7 mouse cellular contexts compared by ENCODE assay signal in genomic region chr6:55037799-55038670, GRCm38 (mm10). TPM values are rescaled to one million over a fixed set of nuclear protein-coding genes. Genes with fewer than 3 reads are reported as not detected.
DNase-seq lines count a peak whose midpoint lies in the region; ATAC-seq lines count a peak whose summit lies in the region.

Gene Gars (plus strand): TSS chr6:55038007.

- H3K4me3 ChIP-seq in embryonic facial prominence, embryonic 11.5 days (ENCODE audit: low read depth, low read length), result peak within 1 kb of the TSS; percentile 94
- H3K4me3 ChIP-seq in limb, embryonic 11.5 days (ENCODE audit: low read depth, low read length), result peak within 1 kb of the TSS; percentile 98
- peak within 1 kb of the TSS; percentile 95 for H3K4me3 ChIP-seq in midbrain, embryonic 14.5 days (replicated peaks; ENCODE audit: low read depth, low read length)

- H3K36me3 ChIP-seq in embryonic facial prominence, embryonic 11.5 days (replicated peaks; ENCODE audit: control insufficient read depth, insufficient read depth, low read depth, low read length), result no peaks in the 10 kb centered on the region
- no peaks in the 10 kb centered on the region for H3K36me3 ChIP-seq in limb, embryonic 11.5 days (ENCODE audit: control insufficient read depth, insufficient read depth, low read length)
- no peaks in the 10 kb centered on the region for H3K36me3 ChIP-seq in midbrain, embryonic 14.5 days (ENCODE audit: control insufficient read depth, insufficient read depth, low read length)

- H3K9ac ChIP-seq in embryonic facial prominence, embryonic 11.5 days (replicated peaks; ENCODE audit: low read length), result peak within 1 kb of the TSS; percentile 97
- H3K9ac ChIP-seq in limb, embryonic 11.5 days (ENCODE audit: low read length), result peak within 1 kb of the TSS; percentile 95
- H3K9ac ChIP-seq in midbrain, embryonic 14.5 days (replicated peaks; ENCODE audit: low read length), result peak within 1 kb of the TSS; percentile 96

- no peaks in the 10 kb centered on the region for H3K27me3 ChIP-seq in embryonic facial prominence, embryonic 11.5 days (ENCODE audit: control insufficient read depth, insufficient read depth, low read length)
- no peaks in the 10 kb centered on the region for H3K27me3 ChIP-seq in limb, embryonic 11.5 days (ENCODE audit: control insufficient read depth, insufficient read depth, low read length)
- H3K27me3 ChIP-seq in midbrain, embryonic 14.5 days (ENCODE audit: control insufficient read depth, insufficient read depth, low read length), result no peaks in the 10 kb centered on the region

- H3K27ac ChIP-seq in embryonic facial prominence, embryonic 11.5 days (replicated peaks; ENCODE audit: low read depth, low read length), result peak within 1 kb of the TSS; percentile 81
- H3K27ac ChIP-seq in limb, embryonic 11.5 days (replicated peaks; ENCODE audit: low read depth, low read length), result peak within 1 kb of the TSS; percentile 80
- H3K27ac ChIP-seq in midbrain, embryonic 14.5 days (replicated peaks; ENCODE audit: low read depth, low read length), result peak within 1 kb of the TSS; percentile 95

- ATAC-seq in embryonic facial prominence, embryonic 11.5 days (replicated peaks; ENCODE audit: insufficient number of reproducible peaks, low FRiP score, low TSS enrichment, low read depth), result peak; percentile 92
- ATAC-seq in limb, embryonic 11.5 days (ENCODE audit: insufficient number of reproducible peaks, low FRiP score, low TSS enrichment, low read depth), result peak; percentile 93
- peak; percentile 95 for ATAC-seq in midbrain, embryonic 14.5 days (ENCODE audit: low FRiP score, low TSS enrichment)

- under 1% methylated on average over 83 of the region's 87 CpGs for WGBS in embryonic facial prominence, embryonic 11.5 days
- under 1% methylated on average over 76 of the region's 87 CpGs for WGBS in limb, embryonic 11.5 days
- WGBS in midbrain, embryonic 14.5 days, result under 1% methylated on average over 87 of the region's 87 CpGs

- no peaks in the 10 kb centered on the region for H3K9me3 ChIP-seq in embryonic facial prominence, embryonic 11.5 days (replicated peaks; ENCODE audit: control insufficient read depth, low read length)
- H3K9me3 ChIP-seq in limb, embryonic 11.5 days (ENCODE audit: control insufficient read depth, low read length), result no peaks in the 10 kb centered on the region
- H3K9me3 ChIP-seq in midbrain, embryonic 14.5 days (ENCODE audit: control insufficient read depth, low read length), result no peaks in the 10 kb centered on the region

- peak within 1 kb of the TSS; percentile 67 for H3K4me2 ChIP-seq in embryonic facial prominence, embryonic 11.5 days (ENCODE audit: low read depth, low read length)
- peak within 1 kb of the TSS; percentile 77 for H3K4me2 ChIP-seq in limb, embryonic 11.5 days (ENCODE audit: low read depth, severe bottlenecking)
- H3K4me2 ChIP-seq in midbrain, embryonic 14.5 days (ENCODE audit: low read length), result peak within 1 kb of the TSS; percentile 83

- peak; percentile 92 for DNase-seq in adrenal gland, postnatal 14 days
- peak; percentile 92 for DNase-seq in embryonic facial prominence, embryonic 11.5 days (ENCODE audit: low spot score)
- peak; percentile 99 for DNase-seq in heart, adult 11 months
- peak; percentile 88 for DNase-seq in kidney, adult 18-20 months
- peak; percentile 84 for DNase-seq in limb, embryonic 11.5 days (ENCODE audit: low spot score)
- DNase-seq in midbrain, embryonic 14.5 days, result peak; percentile 97
- peak; percentile 80 to 86 for DNase-seq in spleen, adult 18-20 months

- no peaks in the 10 kb centered on the region for H3K4me1 ChIP-seq in embryonic facial prominence, embryonic 11.5 days (ENCODE audit: control insufficient read depth, insufficient read depth, low read length)
- peaks cover 6% of the 10 kb centered on the region; the same call in 1 of the 2 replicates for H3K4me1 ChIP-seq in limb, embryonic 11.5 days (ENCODE audit: control insufficient read depth, insufficient read depth, low read length)
- H3K4me1 ChIP-seq in midbrain, embryonic 14.5 days (ENCODE audit: control insufficient read depth, insufficient read depth, low read length), result peaks cover 14% of the 10 kb centered on the region

RNA-seq across cellular contexts. Expression of gene Gars, which starts in this region (rescaled TPM):
- total RNA-seq in adrenal gland, postnatal 14 days (2021), result 102 and 118 TPM in 2 replicates
- 194 and 196 TPM in 2 replicates for polyA plus RNA-seq in embryonic facial prominence, embryonic 11.5 days (2014; fragmentation: Nextera tagmentation; extraction: Ambion mirVana)
- 167 and 172 TPM in 2 replicates for polyA plus RNA-seq in limb, embryonic 11.5 days (2014; fragmentation: Nextera tagmentation; extraction: Ambion mirVana)
- polyA plus RNA-seq in midbrain, embryonic 14.5 days (2014; fragmentation: Nextera tagmentation; extraction: Ambion mirVana), result 175 and 221 TPM in 2 replicates

Comparison
In these comparisons a context has a peak if more than half of its experiments do, and no peak if none do; other contexts are left out.
1. Peak in every context shown above with its lines: DNase-seq, ATAC-seq, H3K4me3 ChIP-seq and H3K27ac ChIP-seq.